Mouse (Mus musculus) erythroblast, embryonic 14.5 days (primary cell): ENCODE data around the gene Got2. TPM values are rescaled to one million over a fixed set of nuclear protein-coding genes. Genes with fewer than 3 reads are reported as not detected.

Experiments
- H3K27me3 ChIP-seq: 2 replicates; pipeline ENCODE4 v1.6.1; 2012; ENCODE audit warnings: inconsistent platforms; ENCODE audit not compliant: control insufficient read depth
- H3K36me3 ChIP-seq: 2 replicates; pipeline ENCODE4 v1.6.1; 2012; ENCODE audit warnings: mild to moderate bottlenecking, inconsistent platforms; ENCODE audit not compliant: control insufficient read depth
- H3K4me1 ChIP-seq: 2 replicates; pipeline ENCODE4 v1.6.1; 2012; ENCODE audit warnings: inconsistent platforms; ENCODE audit not compliant: control insufficient read depth
- H3K4me3 ChIP-seq: replicated peaks from 2 replicates; pipeline ENCODE3; 2012; ENCODE audit warnings: moderate library complexity, mild to moderate bottlenecking, inconsistent platforms
- H3K9me3 ChIP-seq: 2 replicates; pipeline ENCODE4 v1.6.1; 2012; ENCODE audit warnings: low read length, inconsistent platforms, mixed read lengths; ENCODE audit not compliant: control insufficient read depth
- GATA1 ChIP-seq: IDR thresholded peaks from 2 replicates; pipeline ENCODE4 v1.6.1; 2012; ENCODE audit warnings: low read length, inconsistent platforms, mixed read lengths
- TAL1 ChIP-seq: IDR thresholded peaks from 3 replicates; pipeline ENCODE4 v1.6.1; 2012; ENCODE audit warnings: low read length, inconsistent platforms, mixed read lengths
- polyA plus RNA-seq: library from polyadenylated mRNA; stranded (reverse); fragments of >175 nt; gene quantifications from 2 replicates; pipeline ENCODE4 v1.2.3, GENCODE M21; 2012

Gene Got2
- polyA plus RNA-seq: 2.5 and 2.8 TPM in 2 replicates

- TF ChIP-seq GATA1 (no peak), TAL1 (no peak)
- peaks cover 33% of the 10 kb centered on the region for H3K4me1 ChIP-seq
- no peaks in the 10 kb centered on the region for H3K27me3 ChIP-seq
- H3K4me3 ChIP-seq: peak within 1 kb of the TSS; percentile 97
- peaks cover under 1% of the 10 kb centered on the region for H3K36me3 ChIP-seq
- H3K9me3 ChIP-seq: no peaks in the 10 kb centered on the region
These were observed at the start of gene Got2 for GRCm38 (mm10) chr8:95888285-95889136. Gene Got2 (minus strand): TSS chr8:95888547.

GRCm38 (mm10) chr8:95932841-95933240 lies 44.5 kb upstream of the Got2 start:
- Histone ChIP-seq H3K4me3 (no peak overlapping the region), H3K4me1 (no peaks in the 10 kb centered on the region), H3K36me3 (no peaks in the 10 kb centered on the region), H3K27me3 (no peaks in the 10 kb centered on the region), H3K9me3 (no peaks in the 10 kb centered on the region)
- TF ChIP-seq GATA1: no peak

GRCm38 (mm10) chr8:95929821-95930220 lies 41.5 kb upstream of the Got2 start:
- no peak overlapping the region for H3K4me3 ChIP-seq
- H3K9me3 ChIP-seq: no peaks in the 10 kb centered on the region; the same call in 1 of the 2 replicates
- no peaks in the 10 kb centered on the region for H3K36me3 ChIP-seq
- TF ChIP-seq GATA1: no peak
- no peak for TF ChIP-seq TAL1
- H3K4me1 ChIP-seq: no peaks in the 10 kb centered on the region
- H3K27me3 ChIP-seq: no peaks in the 10 kb centered on the region

GRCm38 (mm10) chr8:95916106-95916505 lies 27.8 kb upstream of the Got2 start:
- H3K4me1 ChIP-seq: peaks cover 2% of the 10 kb centered on the region
- H3K4me3 ChIP-seq: no peak overlapping the region
- H3K36me3 ChIP-seq: no peaks in the 10 kb centered on the region
- TF ChIP-seq GATA1 (no peak), TAL1 (no peak)
- peaks cover 6% of the 10 kb centered on the region for H3K27me3 ChIP-seq
- H3K9me3 ChIP-seq: no peaks in the 10 kb centered on the region

- H3K36me3 ChIP-seq: no peaks in the 10 kb centered on the region
- no peak for TF ChIP-seq TAL1
- no peak for TF ChIP-seq GATA1
- H3K4me3 ChIP-seq: no peak overlapping the region
- H3K9me3 ChIP-seq: no peaks in the 10 kb centered on the region
- H3K4me1 ChIP-seq: peaks cover 2% of the 10 kb centered on the region
- H3K27me3 ChIP-seq: peaks cover 6% of the 10 kb centered on the region
These were observed 26.7 kb upstream of the Got2 start for GRCm38 (mm10) chr8:95914905-95915643.

GRCm38 (mm10) chr8:95911240-95911639 lies 22.9 kb upstream of the Got2 start:
- Histone ChIP-seq H3K9me3 (no peaks in the 10 kb centered on the region), H3K4me1 (peaks cover 2% of the 10 kb centered on the region), H3K27me3 (peaks cover 5% of the 10 kb centered on the region), H3K36me3 (no peaks in the 10 kb centered on the region), H3K4me3 (no peak overlapping the region)
- TF ChIP-seq GATA1 (no peak), TAL1 (no peak)

GRCm38 (mm10) chr8:95907885-95908284 lies 19.5 kb upstream of the Got2 start:
- Histone ChIP-seq H3K36me3 (no peaks in the 10 kb centered on the region), H3K9me3 (no peaks in the 10 kb centered on the region), H3K4me1 (no peaks in the 10 kb centered on the region), H3K27me3 (no peaks in the 10 kb centered on the region), H3K4me3 (no peak overlapping the region)
- TF ChIP-seq TAL1 (no peak), GATA1 (no peak)

- Histone ChIP-seq H3K4me3 (no peak overlapping the region), H3K4me1 (no peaks in the 10 kb centered on the region), H3K9me3 (no peaks in the 10 kb centered on the region), H3K36me3 (no peaks in the 10 kb centered on the region), H3K27me3 (no peaks in the 10 kb centered on the region)
- TF ChIP-seq TAL1 (no peak), GATA1 (no peak)
These were observed 18.4 kb upstream of the Got2 start for GRCm38 (mm10) chr8:95906738-95907137.

- Histone ChIP-seq H3K4me3 (no peak overlapping the region), H3K4me1 (no peaks in the 10 kb centered on the region), H3K9me3 (no peaks in the 10 kb centered on the region), H3K36me3 (no peaks in the 10 kb centered on the region), H3K27me3 (no peaks in the 10 kb centered on the region)
- TF ChIP-seq GATA1: no peak
These were observed 13.5 kb upstream of the Got2 start for GRCm38 (mm10) chr8:95901864-95902263.
